Mouse (Mus musculus): ENCODE measurements around the gene Fam168a. TPM values are rescaled to one million over a fixed set of nuclear protein-coding genes. Genes with fewer than 3 reads are reported as not detected.
A peak's percentile ranks its signal among the peaks of the same experiment; 100 is the strongest.

Fam168a gene
- polyA plus RNA-seq, 1 experiment from 2014 or later, result 5.3 TPM

- H3K4me1 ChIP-seq (replicated peaks), result peaks cover 53% of the 10 kb centered on the region
- H3K36me3 ChIP-seq (replicated peaks), result no peaks in the 10 kb centered on the region
- H3K4me3 ChIP-seq (replicated peaks), result no peak overlapping the region
- ATAC-seq (ENCODE audit: insufficient read depth), result peak; percentile 95
- H3K27ac ChIP-seq (replicated peaks), result peak overlapping the region; percentile 67
- H3K9me3 ChIP-seq (replicated peaks), result no peaks in the 10 kb centered on the region
- H3K27me3 ChIP-seq, result no peaks in the 10 kb centered on the region
- H3K9ac ChIP-seq, result no peak overlapping the region
- peak overlapping the region; percentile 31 for H3K4me2 ChIP-seq
- WGBS (ENCODE audit: insufficient replicate concordance), result 21% methylated on average over 1 of the region's 1 CpGs
Observed at GRCm38 (mm10) chr7:100786078-100786477, 79.6 kb downstream of the Fam168a start.

GRCm38 (mm10) chr7:100788291-100788690 is 81.9 kb downstream of the Fam168a start:
- Histone ChIP-seq H3K9me3 (replicated peaks) (no peaks in the 10 kb centered on the region), H3K4me3 (replicated peaks) (no peak overlapping the region), H3K9ac (no peak overlapping the region), H3K4me1 (replicated peaks) (peaks cover 48% of the 10 kb centered on the region), H3K27me3 (no peaks in the 10 kb centered on the region), H3K4me2 (no peak overlapping the region), H3K36me3 (replicated peaks) (no peaks in the 10 kb centered on the region), H3K27ac (replicated peaks) (no peak overlapping the region)
- WGBS (ENCODE audit: insufficient replicate concordance), result 75% methylated on average over 1 of the region's 1 CpGs
- ATAC-seq (ENCODE audit: insufficient read depth), result no peak

GRCm38 (mm10) chr7:100798810-100799209 is 92.4 kb downstream of the Fam168a start:
- WGBS (ENCODE audit: insufficient replicate concordance), result 29% methylated on average over 3 of the region's 3 CpGs
- Histone ChIP-seq H3K9me3 (replicated peaks) (no peaks in the 10 kb centered on the region), H3K9ac (no peak overlapping the region), H3K27ac (replicated peaks) (no peak overlapping the region), H3K4me3 (replicated peaks) (no peak overlapping the region), H3K27me3 (no peaks in the 10 kb centered on the region), H3K4me2 (no peak overlapping the region), H3K4me1 (replicated peaks) (peaks cover 13% of the 10 kb centered on the region), H3K36me3 (replicated peaks) (no peaks in the 10 kb centered on the region)
- ATAC-seq (ENCODE audit: insufficient read depth), result peak; percentile 49; the same call in 1 of the 2 replicates

- Histone ChIP-seq H3K4me2 (no peak overlapping the region), H3K27ac (replicated peaks) (no peak overlapping the region), H3K36me3 (replicated peaks) (no peaks in the 10 kb centered on the region), H3K4me3 (replicated peaks) (no peak overlapping the region), H3K9ac (no peak overlapping the region), H3K4me1 (replicated peaks) (no peaks in the 10 kb centered on the region), H3K9me3 (replicated peaks) (no peaks in the 10 kb centered on the region), H3K27me3 (no peaks in the 10 kb centered on the region)
- WGBS (ENCODE audit: insufficient replicate concordance), result 62% methylated on average over 2 of the region's 2 CpGs
- ATAC-seq (ENCODE audit: insufficient read depth), result no peak
Observed at GRCm38 (mm10) chr7:100805391-100805790, 99.0 kb downstream of the Fam168a start.

- no peak overlapping the region for H3K4me3 ChIP-seq (replicated peaks)
- no peaks in the 10 kb centered on the region for H3K36me3 ChIP-seq (replicated peaks)
- no peaks in the 10 kb centered on the region for H3K27me3 ChIP-seq
- no peak overlapping the region for H3K27ac ChIP-seq (replicated peaks)
- WGBS (ENCODE audit: insufficient replicate concordance), result 65% methylated on average over 5 of the region's 5 CpGs
- ATAC-seq (ENCODE audit: insufficient read depth), result no peak
- H3K4me2 ChIP-seq, result no peak overlapping the region
- no peak overlapping the region for H3K9ac ChIP-seq
- peaks cover 3% of the 10 kb centered on the region; the same call in 1 of the 2 replicates for H3K4me1 ChIP-seq (replicated peaks)
- no peaks in the 10 kb centered on the region for H3K9me3 ChIP-seq (replicated peaks)
Observed at GRCm38 (mm10) chr7:100811912-100812311, 105.5 kb downstream of the Fam168a start.

- Histone ChIP-seq H3K4me1 (replicated peaks) (peaks cover 9% of the 10 kb centered on the region), H3K36me3 (replicated peaks) (no peaks in the 10 kb centered on the region), H3K27ac (replicated peaks) (no peak overlapping the region), H3K9me3 (replicated peaks) (no peaks in the 10 kb centered on the region), H3K4me3 (replicated peaks) (no peak overlapping the region), H3K9ac (no peak overlapping the region), H3K4me2 (no peak overlapping the region), H3K27me3 (no peaks in the 10 kb centered on the region)
- 74% methylated on average over 5 of the region's 5 CpGs for WGBS (ENCODE audit: insufficient replicate concordance)
- ATAC-seq (ENCODE audit: insufficient read depth), result no peak
Observed at GRCm38 (mm10) chr7:100812641-100813040, 106.2 kb downstream of the Fam168a start.

GRCm38 (mm10) chr7:100815900-100816570 is 109.6 kb downstream of the Fam168a start:
- no peaks in the 10 kb centered on the region for H3K9me3 ChIP-seq (replicated peaks)
- 69% methylated on average over 8 of the region's 8 CpGs for WGBS (ENCODE audit: insufficient replicate concordance)
- H3K27me3 ChIP-seq, result no peaks in the 10 kb centered on the region
- H3K4me1 ChIP-seq (replicated peaks), result peaks cover 10% of the 10 kb centered on the region
- H3K9ac ChIP-seq, result no peak overlapping the region
- no peaks in the 10 kb centered on the region for H3K36me3 ChIP-seq (replicated peaks)
- ATAC-seq (ENCODE audit: insufficient read depth), result no peak
- H3K4me3 ChIP-seq (replicated peaks), result no peak overlapping the region
- H3K4me2 ChIP-seq, result no peak overlapping the region
- H3K27ac ChIP-seq (replicated peaks), result no peak overlapping the region

GRCm38 (mm10) chr7:100816759-100817441 is 110.5 kb downstream of the Fam168a start:
- no peak for ATAC-seq (ENCODE audit: insufficient read depth)
- Histone ChIP-seq H3K4me1 (replicated peaks) (peaks cover 10% of the 10 kb centered on the region), H3K4me2 (no peak overlapping the region), H3K4me3 (replicated peaks) (no peak overlapping the region), H3K27me3 (no peaks in the 10 kb centered on the region), H3K36me3 (replicated peaks) (no peaks in the 10 kb centered on the region), H3K27ac (replicated peaks) (0 out of 2 replicates have a peak overlapping the region, but pooled peaks have one; percentile 33), H3K9me3 (replicated peaks) (no peaks in the 10 kb centered on the region), H3K9ac (no peak overlapping the region)
- WGBS (ENCODE audit: insufficient replicate concordance), result 59% methylated on average over 6 of the region's 6 CpGs

GRCm38 (mm10) chr7:100817442-100817760 is 111.0 kb downstream of the Fam168a start:
- Histone ChIP-seq H3K36me3 (replicated peaks) (no peaks in the 10 kb centered on the region), H3K27me3 (no peaks in the 10 kb centered on the region), H3K4me2 (no peak overlapping the region), H3K27ac (replicated peaks) (0 out of 2 replicates have a peak overlapping the region, but pooled peaks have one; percentile 33), H3K4me1 (replicated peaks) (peaks cover 10% of the 10 kb centered on the region), H3K4me3 (replicated peaks) (no peak overlapping the region), H3K9ac (no peak overlapping the region), H3K9me3 (replicated peaks) (no peaks in the 10 kb centered on the region)
- 64% methylated on average over 2 of the region's 2 CpGs for WGBS (ENCODE audit: insufficient replicate concordance)
- ATAC-seq (ENCODE audit: insufficient read depth), result no peak

GRCm38 (mm10) chr7:100818401-100819064 is 112.1 kb downstream of the Fam168a start:
- Histone ChIP-seq H3K9ac (no peak overlapping the region), H3K4me3 (replicated peaks) (no peak overlapping the region), H3K4me1 (replicated peaks) (peaks cover 10% of the 10 kb centered on the region), H3K27ac (replicated peaks) (no peak overlapping the region; the same call in 1 of the 2 replicates), H3K9me3 (replicated peaks) (no peaks in the 10 kb centered on the region), H3K4me2 (no peak overlapping the region), H3K27me3 (no peaks in the 10 kb centered on the region), H3K36me3 (replicated peaks) (no peaks in the 10 kb centered on the region)
- no peak for ATAC-seq (ENCODE audit: insufficient read depth)
- 62% methylated on average over 4 of the region's 4 CpGs for WGBS (ENCODE audit: insufficient replicate concordance)

- Histone ChIP-seq H3K9me3 (replicated peaks) (no peaks in the 10 kb centered on the region), H3K4me1 (replicated peaks) (peaks cover 7% of the 10 kb centered on the region), H3K36me3 (replicated peaks) (no peaks in the 10 kb centered on the region), H3K4me3 (replicated peaks) (no peak overlapping the region), H3K27me3 (no peaks in the 10 kb centered on the region), H3K9ac (no peak overlapping the region), H3K4me2 (no peak overlapping the region), H3K27ac (replicated peaks) (no peak overlapping the region)
- WGBS (ENCODE audit: insufficient replicate concordance), result 77% methylated on average over 3 of the region's 3 CpGs
- ATAC-seq (ENCODE audit: insufficient read depth), result no peak
Observed at GRCm38 (mm10) chr7:100824661-100825060, 118.2 kb downstream of the Fam168a start.

All from liver, embryonic 15.5 days (tissue).